10 mouse cellular contexts compared by ENCODE assay signal in the genomic region with DNA sequence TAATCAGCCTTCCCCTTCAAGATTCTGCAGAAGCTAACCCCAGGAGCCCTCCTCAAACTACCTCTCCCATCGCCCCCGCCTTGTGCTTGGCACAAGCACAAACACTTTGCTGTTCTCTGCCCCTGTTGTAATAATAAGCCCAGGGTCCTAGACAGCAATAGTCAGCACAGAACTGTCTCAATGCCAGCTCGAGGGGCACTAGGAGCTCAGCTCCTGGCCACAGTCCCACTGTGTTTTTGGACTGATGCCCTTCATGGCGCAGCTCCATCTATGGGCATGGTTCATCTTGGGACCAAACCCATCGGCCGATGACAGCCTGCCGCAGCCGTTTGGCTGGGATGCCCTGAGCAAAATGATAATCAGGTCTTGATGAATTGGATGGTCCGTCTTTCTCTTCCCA.
DNase-seq lines count a peak whose midpoint lies in the region; ATAC-seq and TF ChIP-seq lines count a peak whose summit lies in the region.
"Had no signal": no experiment of that assay in that cellular context is flagged by ENCODE, and none has a peak within 500 bp of the region (broad histone marks: within the 10 kb centered on the region; RNA-seq: fewer than 3 reads in every experiment).

No protein-coding gene starts in this region.

- no peak overlapping the region for H3K4me3 ChIP-seq in forebrain, embryonic 15.5 days
- H3K4me3 ChIP-seq in forebrain, embryonic 12.5 days (replicated peaks) = no peak overlapping the region
- H3K4me3 ChIP-seq in heart, embryonic 16.5 days (ENCODE audit: low read length) = no peak overlapping the region
- no peak overlapping the region for H3K4me3 ChIP-seq in thymus, adult 2 months (ENCODE audit: control insufficient read depth, insufficient read depth, low read length)
- H3K4me3 ChIP-seq: midbrain, embryonic 12.5 days had no signal

- no peak for TF ChIP-seq CTCF in thymus, adult 2 months (IDR thresholded peaks at IDR 0.05; ENCODE audit: borderline replicate concordance, control insufficient read depth, extremely low read depth, insufficient read depth, low read length, poor library complexity)

- no peaks in the 10 kb centered on the region for H3K27me3 ChIP-seq in forebrain, embryonic 15.5 days
- no peaks in the 10 kb centered on the region for H3K27me3 ChIP-seq in forebrain, embryonic 12.5 days
- no peaks in the 10 kb centered on the region for H3K27me3 ChIP-seq in heart, embryonic 16.5 days (ENCODE audit: control insufficient read depth, insufficient read depth, low read length)
- no peaks in the 10 kb centered on the region for H3K27me3 ChIP-seq in thymus, adult 2 months (ENCODE audit: control insufficient read depth, insufficient read depth, low read length)
- H3K27me3 ChIP-seq: midbrain, embryonic 12.5 days had no signal

- no peaks in the 10 kb centered on the region for H3K9me3 ChIP-seq in forebrain, embryonic 15.5 days
- no peaks in the 10 kb centered on the region for H3K9me3 ChIP-seq in forebrain, embryonic 12.5 days
- no peaks in the 10 kb centered on the region for H3K9me3 ChIP-seq in heart, embryonic 16.5 days (replicated peaks; ENCODE audit: control insufficient read depth, low read length)
- H3K9me3 ChIP-seq: midbrain, embryonic 12.5 days had no signal

- WGBS in forebrain, embryonic 15.5 days = 49% methylated on average over 9 of the region's 9 CpGs
- WGBS in forebrain, embryonic 12.5 days = 92% methylated on average over 9 of the region's 9 CpGs
- WGBS in heart, embryonic 16.5 days = 48% methylated on average over 9 of the region's 9 CpGs
- WGBS in thymus, adult 2 months = 92% methylated on average over 9 of the region's 9 CpGs

- H3K9ac ChIP-seq in forebrain, embryonic 15.5 days (replicated peaks) = no peak overlapping the region
- no peak overlapping the region for H3K9ac ChIP-seq in forebrain, embryonic 12.5 days
- no peak overlapping the region for H3K9ac ChIP-seq in heart, embryonic 16.5 days (ENCODE audit: low read length)
- H3K9ac ChIP-seq: midbrain, embryonic 12.5 days had no signal

- DNase-seq in ovary, postnatal 10 days (ENCODE audit: low spot score) = peak; percentile 33
- no peak for DNase-seq in ovary, adult 18-20 months (ENCODE audit: low spot score)
- DNase-seq in lung, postnatal 10 days = peak; percentile 38
- no peak for DNase-seq in thymus, adult 2 months
- no peak for DNase-seq in spleen, postnatal 14 days (ENCODE audit: low spot score in 2 of 2)

- no peaks in the 10 kb centered on the region for H3K4me1 ChIP-seq in forebrain, embryonic 15.5 days
- H3K4me1 ChIP-seq in forebrain, embryonic 12.5 days = no peaks in the 10 kb centered on the region
- peaks cover 4% of the 10 kb centered on the region for H3K4me1 ChIP-seq in heart, embryonic 16.5 days (ENCODE audit: control insufficient read depth, insufficient read depth, low read length)
- no peaks in the 10 kb centered on the region for H3K4me1 ChIP-seq in thymus, adult 2 months (replicated peaks; ENCODE audit: control insufficient read depth, insufficient read depth, low read length)
- H3K4me1 ChIP-seq: midbrain, embryonic 12.5 days had no signal

- no peak for TF ChIP-seq POLR2A in thymus, adult 2 months (IDR thresholded peaks at IDR 0.05; ENCODE audit: control insufficient read depth, extremely low read depth, insufficient read depth, low read length, poor library complexity)

- H3K36me3 ChIP-seq in forebrain, embryonic 15.5 days = no peaks in the 10 kb centered on the region
- no peaks in the 10 kb centered on the region for H3K36me3 ChIP-seq in forebrain, embryonic 12.5 days (replicated peaks)
- no peaks in the 10 kb centered on the region for H3K36me3 ChIP-seq in heart, embryonic 16.5 days (ENCODE audit: control insufficient read depth, insufficient read depth)
- H3K36me3 ChIP-seq in thymus, adult 2 months (ENCODE audit: control insufficient read depth, insufficient read depth, low read length) = no peaks in the 10 kb centered on the region
- H3K36me3 ChIP-seq: midbrain, embryonic 12.5 days had no signal

- no peak overlapping the region for H3K4me2 ChIP-seq in forebrain, embryonic 15.5 days (replicated peaks)
- no peak overlapping the region for H3K4me2 ChIP-seq in forebrain, embryonic 12.5 days
- H3K4me2 ChIP-seq in heart, embryonic 16.5 days (ENCODE audit: low read depth, low read length) = no peak overlapping the region
- H3K4me2 ChIP-seq: midbrain, embryonic 12.5 days had no signal

- ATAC-seq in forebrain, embryonic 15.5 days (replicated peaks) = peak; percentile 69
- no peak for ATAC-seq in forebrain, embryonic 12.5 days (ENCODE audit: low FRiP score)
- peak; percentile 92 for ATAC-seq in heart, embryonic 16.5 days (replicated peaks; ENCODE audit: extremely low read depth, insufficient read depth, low FRiP score)

- no peak overlapping the region for H3K27ac ChIP-seq in forebrain, embryonic 15.5 days (replicated peaks)
- no peak overlapping the region for H3K27ac ChIP-seq in forebrain, embryonic 12.5 days
- H3K27ac ChIP-seq in heart, embryonic 16.5 days (ENCODE audit: low read length) = peak overlapping the region; percentile 62
- no peak overlapping the region for H3K27ac ChIP-seq in thymus, adult 2 months (ENCODE audit: control insufficient read depth, insufficient read depth, low read length)
- H3K27ac ChIP-seq: kidney, postnatal 0 days; midbrain, embryonic 12.5 days had no signal

Comparison
In these comparisons a context has a peak if more than half of its experiments do, and no peak if none do; other contexts are left out.
1. DNase-seq: peak in ovary, postnatal 10 days (single experiment) and lung, postnatal 10 days (single experiment); none in ovary, adult 18-20 months (single experiment), thymus, adult 2 months (single experiment) and spleen, postnatal 14 days (0 of 2).